Mouse (Mus musculus): ENCODE data around the gene Cebpa.

Gene Cebpa

DNA sequence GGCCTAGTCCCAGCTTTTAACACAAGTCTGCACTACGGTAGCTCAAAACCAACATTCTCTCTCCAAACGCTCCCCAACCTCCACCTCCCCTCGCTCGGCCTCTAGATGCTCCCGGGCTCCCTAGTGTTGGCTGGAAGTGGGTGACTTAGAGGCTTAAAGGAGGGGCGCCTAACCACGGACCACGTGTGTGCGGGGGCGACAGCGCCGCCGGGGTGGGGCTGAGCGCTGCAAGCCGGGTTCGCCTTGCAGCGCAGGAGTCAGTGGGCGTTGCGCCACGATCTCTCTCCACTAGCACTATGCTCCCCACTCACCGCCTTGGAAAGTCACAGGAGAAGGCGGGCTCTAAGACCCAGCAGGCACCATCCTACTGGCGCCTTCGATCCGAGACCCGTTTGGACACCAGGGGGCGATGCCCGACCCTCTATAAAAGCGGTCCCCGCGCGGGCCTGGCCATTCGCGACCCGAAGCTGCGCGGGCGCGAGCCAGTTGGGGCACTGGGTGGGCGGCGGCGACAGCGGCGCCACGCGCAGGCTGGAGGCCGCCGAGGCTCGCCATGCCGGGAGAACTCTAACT lies at the start of gene Cebpa:
Cebpa (plus strand) TSS at position 453 of the 573 bp plus-strand sequence.
- DNase-seq (ENCODE audit: low spot score): no peak

DNA sequence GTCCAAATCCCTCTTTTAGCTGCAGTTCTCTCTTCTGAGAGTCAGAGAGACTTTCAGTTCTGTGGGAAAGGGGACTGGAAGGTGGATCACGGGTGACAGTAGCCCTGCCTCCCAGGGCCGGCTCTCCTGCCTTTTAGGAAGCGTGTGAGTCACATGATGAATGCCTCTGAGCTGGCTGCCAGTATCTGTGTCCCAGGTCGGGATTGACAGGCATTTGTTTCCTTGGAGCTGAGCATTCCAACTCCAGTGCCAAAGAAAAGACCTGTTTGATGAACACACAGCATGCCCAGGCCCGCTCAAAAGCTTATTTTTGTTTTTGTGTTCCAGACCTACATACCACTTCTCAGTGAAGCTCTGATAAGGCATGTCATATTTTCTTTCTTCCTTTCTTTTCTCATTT lies 42.4 kb upstream of the Cebpa start:
- DNase-seq (ENCODE audit: low spot score): peak; percentile 21

DNA sequence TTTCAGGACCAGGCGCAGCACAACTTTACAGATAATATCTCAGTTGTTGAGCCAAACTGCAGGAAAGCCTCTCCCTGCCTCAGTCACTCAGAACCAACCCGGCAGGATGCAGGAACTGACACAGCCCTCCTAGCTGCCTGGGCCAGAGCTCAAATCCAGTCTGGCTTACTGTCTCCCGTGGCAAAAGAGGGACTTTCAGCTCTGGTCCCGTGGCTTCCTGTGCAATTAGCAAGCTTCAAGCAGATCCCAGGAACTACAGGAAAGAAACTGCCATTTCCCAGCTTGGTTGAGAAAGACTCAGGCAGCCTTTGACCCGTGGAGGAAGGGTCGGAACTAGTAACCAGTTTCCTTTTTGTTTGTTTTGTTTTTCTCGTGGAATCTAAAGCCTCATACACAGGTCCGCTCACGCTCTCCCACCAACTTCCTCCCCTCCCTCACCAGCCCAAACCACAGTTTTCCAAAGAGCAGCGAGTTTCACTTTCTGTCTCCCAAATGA lies 38.2 kb upstream of the Cebpa start:
- DNase-seq (ENCODE audit: low spot score): peak; percentile 53

DNA sequence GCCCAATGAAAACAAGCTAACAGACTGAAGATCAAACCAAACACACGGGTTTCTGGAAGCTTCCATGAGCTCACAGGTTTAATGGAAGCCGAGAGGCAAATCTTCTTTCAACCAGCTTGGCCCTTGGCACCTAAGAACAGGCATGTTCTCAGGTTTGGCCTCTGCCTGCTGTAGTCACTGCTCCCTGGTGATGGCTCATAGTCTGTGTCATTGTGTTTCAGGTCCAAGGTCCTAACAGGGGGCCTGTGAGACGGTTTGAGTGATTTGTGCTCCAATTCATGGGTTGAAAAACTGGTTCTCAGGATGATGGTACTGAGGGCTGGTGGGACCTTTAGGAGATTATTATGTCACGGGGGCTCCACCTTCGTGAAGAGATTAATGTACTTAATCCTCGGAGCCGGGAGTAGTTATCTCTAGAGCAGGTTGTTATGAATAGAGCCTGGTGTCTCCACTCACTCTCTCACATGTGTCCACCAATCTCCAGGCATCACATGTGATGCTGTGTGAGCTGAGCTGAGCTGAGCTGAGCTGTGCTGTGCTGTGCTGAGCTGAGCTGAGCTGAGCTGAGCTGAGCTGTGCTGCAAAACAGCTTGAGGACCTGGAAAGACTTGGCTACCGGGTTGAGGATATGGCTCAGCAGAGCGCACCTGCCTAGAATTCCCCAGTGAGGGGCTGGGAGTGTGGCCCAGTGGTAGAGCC lies 37.5 kb upstream of the Cebpa start:
- DNase-seq (ENCODE audit: low spot score): peak; percentile 37

DNA sequence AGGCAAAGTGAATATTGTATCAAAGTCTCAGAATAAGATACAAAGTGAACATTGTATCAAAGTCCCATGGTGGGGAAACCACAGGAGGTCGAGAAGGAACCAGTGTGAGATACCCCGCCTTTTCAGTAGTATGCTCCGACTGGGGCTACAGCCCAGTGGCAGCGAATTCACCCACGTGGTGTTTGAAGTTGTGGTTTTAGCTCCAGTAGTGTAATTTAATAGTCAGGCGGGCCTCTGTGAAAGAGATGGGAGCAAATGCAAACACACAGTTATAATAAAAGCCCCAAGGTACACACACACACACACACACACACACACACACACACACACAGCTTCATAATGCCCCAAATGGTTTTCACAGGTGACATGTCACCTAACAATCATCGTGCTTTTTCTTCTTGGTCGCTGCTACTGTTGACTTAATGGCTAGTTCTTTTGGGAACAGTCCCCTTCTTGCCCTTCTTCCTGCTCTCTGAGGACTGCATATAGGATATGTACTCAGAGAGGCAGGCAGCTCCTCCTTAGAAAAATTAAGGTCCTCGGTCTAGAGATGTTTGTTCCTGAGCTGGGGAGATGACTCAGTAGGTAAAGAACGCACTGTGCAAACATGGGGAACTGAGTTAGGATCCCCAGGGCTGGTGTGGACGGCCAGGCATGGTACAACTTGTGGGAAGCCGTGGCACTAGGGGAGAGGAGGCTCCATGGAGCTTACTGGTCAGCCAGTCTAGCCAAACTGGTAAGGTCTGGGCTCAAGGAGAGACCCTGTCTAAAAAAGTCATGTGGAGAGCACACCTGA lies 34.3 kb upstream of the Cebpa start:
- no peak for DNase-seq (ENCODE audit: low spot score)

DNA sequence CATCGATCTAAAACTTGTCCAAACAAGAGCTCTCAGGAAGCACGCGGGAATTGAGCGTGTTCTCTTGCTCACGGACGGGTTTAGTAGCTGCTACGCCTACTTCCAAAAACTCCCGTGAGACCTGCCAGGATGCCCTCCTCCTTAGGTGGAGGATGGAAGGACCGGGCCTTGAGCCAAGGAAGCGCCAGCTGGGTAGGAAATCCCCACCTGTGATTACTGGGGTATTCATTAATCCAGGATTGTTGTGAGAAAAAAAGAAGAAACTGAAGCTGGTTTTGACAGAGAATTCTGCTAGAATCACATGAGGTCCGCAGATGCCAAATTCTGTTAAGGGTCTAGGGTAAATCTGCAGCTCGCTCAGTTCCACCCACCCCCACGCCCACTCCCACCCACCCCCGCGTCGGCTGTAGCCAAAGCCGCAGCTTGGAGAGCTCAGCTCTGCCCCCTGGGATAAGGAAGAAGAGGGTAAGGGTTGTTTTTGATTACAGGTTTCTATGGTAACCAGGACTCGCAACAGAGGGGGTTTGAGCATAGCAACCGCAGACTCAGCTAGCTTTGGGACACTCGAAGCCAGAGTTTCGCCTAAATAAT lies 32.7 kb upstream of the Cebpa start:
- peak; percentile 67 for DNase-seq (ENCODE audit: low spot score)

DNA sequence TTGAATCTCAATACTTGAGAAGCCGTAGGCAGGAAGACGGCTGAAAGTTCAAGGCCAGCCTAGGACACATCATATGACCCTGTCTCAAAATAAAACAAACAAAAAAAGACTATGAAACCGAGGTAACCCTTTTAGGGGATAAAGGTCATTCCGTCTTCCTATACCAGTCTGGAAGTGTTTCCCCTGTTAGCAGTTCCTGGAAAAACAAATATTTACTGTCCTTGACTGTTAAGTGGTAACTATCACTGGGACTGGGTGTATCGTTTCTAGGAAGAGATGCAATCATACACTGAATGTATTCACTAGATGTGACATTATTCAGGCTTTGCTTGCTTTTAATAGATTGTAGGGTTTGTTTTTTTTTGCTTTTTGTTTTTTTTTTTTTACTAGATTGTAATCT lies 28.5 kb upstream of the Cebpa start:
- no peak for DNase-seq (ENCODE audit: low spot score)

DNA sequence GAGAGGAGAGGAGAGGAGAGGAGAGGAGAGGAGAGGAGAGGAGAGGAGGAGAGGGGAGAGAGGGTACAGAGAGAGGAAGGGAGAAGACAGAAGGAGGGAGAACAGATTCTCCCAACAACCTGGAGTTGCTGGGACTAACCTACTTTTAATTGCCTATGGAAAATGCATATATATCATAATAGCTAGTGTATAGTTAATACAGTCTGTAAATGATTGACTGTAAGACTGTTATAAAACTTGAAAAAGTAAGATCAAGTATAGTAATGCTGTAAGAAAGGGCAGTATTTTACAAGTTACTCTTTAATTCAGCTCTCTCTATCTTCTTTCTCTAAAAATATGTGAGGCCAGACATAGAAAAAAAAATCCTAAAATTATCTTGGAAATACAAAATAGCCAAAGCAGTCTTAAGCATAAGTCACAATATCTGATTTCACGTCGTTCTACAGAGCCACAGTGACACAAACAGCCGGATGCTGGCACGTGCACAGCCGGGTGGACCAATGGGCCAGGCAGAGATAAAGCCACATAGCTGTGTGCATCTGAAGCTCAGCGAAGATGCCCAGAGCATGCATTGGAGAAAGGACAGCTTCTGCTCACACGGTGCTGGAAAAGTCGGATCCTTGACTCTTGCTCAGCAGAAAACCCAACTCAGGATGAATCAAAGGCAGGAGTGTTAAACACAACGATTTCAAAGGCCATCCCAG lies 24.0 kb upstream of the Cebpa start:
- no peak for DNase-seq (ENCODE audit: low spot score)

DNA sequence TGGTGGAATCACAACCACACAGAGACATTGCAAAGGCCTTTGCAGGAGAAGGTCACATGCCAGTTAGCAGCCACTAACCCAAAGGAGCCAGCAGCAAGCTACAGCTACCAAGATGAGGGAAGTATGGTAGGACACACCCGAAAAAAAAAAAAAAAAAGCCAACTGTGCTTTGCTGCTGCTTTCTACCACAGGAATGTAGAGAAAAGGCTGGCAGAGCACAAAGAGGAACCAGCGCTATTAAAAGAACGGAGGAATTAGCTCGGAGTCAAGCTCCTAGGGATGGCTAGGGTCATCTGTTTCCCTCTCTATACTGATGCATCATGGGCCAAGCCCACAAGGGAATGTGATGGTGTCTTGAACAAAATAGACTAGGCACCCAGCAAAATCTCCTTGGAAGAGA lies 20.3 kb upstream of the Cebpa start:
- no peak for DNase-seq (ENCODE audit: low spot score)

DNA sequence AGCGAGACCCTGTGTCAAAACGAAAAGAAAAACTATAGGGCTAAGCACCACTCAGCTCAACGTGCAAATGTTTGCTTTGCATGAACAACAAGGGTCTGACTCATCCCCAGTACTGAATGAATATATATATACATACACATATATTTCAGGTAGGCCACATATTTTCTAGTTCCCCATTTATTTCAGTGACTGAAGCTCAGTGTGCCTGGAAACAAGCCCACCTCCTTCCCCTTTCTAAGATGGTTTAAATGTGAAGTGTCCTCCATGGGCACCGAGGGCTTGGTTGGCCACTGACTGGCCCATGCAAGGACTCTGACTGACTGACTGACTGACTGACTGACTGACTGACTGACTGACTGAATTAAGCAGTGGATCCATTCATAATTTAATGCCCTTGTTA lies 19.6 kb upstream of the Cebpa start:
- DNase-seq (ENCODE audit: low spot score): no peak

DNA sequence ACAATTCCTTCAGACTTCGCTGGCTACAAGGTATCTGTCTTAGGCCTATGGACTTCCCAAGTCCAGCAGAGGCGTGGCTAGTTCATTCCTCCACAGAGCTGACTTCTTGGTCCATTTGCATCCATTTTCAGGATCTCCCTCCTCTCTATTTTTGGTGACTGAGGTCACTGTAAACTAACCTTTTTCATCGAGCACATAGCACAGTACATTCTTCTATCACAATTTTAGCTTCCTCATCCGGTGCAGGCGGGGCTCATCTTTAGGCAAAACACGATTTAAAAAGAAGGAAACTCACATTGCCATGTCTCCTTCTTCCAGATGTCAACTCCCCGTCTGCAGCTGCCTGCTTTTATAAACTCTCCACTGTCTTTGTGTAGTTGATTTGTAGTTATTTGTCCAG lies 12.5 kb upstream of the Cebpa start:
- no peak for DNase-seq (ENCODE audit: low spot score)

DNA sequence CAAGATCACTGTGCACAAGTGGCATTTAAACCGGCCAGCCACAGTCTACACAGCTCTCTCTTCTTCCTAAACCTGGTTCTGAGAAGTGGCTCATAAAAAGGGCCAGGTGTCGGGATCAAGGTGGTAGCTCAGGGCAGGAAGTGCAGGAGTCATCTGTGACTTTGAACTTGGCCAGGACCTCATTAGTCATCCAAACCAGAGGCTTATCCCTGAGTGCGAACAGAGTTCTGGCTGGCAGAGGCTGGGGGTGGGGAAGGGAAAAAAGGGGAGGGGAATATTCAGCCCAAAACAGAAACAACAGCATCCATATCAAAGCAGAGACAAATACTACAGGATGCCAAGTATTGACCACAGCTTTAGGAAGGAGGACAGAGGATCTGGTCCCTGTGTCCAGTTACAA lies 11.5 kb upstream of the Cebpa start:
- no peak for DNase-seq (ENCODE audit: low spot score)

DNA sequence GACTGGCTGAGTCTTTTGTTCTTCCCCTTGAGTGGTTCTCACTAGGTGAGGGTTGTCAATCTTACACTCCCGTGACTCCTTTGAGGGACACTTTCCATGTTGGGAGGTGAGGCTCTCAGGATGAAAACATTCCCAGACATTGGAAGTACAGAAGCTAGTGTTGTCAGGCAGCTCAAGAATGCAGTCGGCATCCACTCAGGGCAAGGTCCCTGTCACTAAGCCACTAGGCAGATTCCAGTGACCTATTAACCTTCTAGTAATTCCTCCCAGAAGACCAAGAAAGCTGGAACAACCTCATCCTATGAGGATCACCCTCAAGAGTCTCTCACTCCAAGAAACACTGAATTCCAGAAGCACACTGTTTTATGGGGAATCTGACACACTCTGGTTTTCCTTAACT lies 11.0 kb upstream of the Cebpa start:
- DNase-seq (ENCODE audit: low spot score): no peak

DNA sequence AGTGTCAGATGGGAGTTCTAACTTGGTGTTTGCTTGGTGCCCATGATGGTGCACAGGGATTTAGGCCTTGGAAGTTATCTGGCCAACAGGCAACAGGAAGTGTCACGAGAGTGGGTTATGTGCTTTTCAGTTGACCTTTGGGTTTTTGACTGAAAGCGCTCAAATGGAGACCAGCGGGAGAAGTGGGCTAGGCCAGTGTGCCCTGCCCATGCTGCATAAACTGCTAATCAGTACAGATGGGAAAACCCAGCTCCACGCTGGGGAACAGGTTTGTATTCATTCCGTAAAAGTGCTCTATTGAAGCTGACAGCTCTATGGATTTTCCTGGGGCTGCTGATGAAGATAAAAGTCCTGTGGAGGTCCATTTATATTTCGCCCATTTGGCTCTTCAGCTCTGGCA lies 10.4 kb upstream of the Cebpa start:
- no peak for DNase-seq (ENCODE audit: low spot score)

DNA sequence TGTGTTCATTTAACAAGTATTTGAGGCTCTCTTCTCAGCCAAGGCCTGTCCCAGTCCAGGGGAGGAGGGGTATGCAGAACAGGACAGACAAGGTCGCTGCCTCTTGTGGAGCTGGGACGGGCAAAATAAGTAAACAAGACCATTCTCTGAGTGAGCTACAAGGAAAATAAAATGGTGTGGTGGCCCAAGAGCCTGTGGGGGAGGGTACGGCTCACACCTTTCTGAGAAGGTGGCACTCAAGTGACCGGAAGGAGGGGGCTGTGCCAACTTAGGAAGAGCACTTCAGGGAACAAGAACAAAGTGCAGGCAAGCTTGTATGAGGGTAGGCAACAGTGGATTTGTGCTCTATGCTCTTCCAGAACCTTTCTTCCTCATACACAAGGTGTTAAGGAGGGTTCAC lies 6.0 kb upstream of the Cebpa start:
- DNase-seq (ENCODE audit: low spot score): no peak

DNA sequence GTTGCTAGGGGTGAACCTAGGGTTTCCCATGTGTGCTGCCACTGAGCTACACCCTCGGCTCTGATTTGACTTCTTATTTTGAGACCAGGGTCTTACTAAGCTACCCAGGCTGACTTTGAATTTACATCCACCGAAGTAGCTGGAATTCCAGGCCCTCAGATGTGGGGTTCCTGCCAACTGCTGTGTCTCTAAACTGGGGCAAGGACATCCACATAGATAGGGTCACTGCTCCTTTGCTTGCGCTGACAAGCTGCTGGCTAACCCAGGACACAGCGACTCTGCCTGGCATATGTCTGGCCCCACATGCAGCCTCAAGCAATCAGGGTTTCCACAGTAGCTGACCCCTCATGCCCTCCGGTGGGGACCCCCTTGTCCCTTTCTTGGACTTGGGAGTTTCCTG lies 5.4 kb upstream of the Cebpa start:
- no peak for DNase-seq (ENCODE audit: low spot score)

DNA sequence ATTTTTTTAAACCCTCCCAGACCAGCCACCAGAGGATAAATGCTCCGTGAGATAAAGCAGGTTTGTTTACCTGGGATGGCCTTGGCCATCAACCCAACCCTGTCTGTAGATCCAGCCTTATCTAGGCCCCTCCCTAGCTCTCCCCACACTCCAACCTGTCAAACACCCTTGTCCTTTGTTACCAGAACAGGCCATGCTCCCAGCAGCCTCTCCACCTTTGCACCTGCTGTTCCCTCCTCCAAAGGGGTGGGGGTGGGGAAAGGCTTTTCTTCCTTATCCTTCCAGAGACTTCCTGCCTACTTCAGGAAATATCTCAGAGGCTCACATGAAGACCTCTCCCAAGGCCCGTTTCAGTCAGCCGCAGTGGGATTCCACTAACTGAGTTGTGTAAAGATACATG lies 2.6 kb upstream of the Cebpa start:
- DNase-seq (ENCODE audit: low spot score): no peak

DNA sequence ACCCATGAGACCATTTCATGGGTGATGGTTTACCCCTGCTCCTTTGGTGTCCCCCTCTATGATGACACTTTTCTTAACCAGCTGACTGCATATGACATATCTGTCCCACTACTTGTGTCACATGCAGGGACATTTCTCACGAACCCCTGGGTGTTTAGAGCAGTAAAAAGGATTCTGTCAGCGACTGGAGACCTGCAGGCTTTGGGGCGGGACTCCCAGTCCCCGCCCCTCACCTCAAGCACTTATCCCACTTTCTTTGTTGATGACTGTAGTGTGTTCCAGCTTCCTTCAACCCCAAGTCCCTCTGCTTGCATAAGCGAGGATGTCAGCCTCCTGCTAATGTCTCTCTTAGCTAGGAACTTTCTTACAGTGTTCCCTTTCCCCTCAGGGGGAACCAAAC lies 2.0 kb upstream of the Cebpa start:
- DNase-seq (ENCODE audit: low spot score): no peak

DNA sequence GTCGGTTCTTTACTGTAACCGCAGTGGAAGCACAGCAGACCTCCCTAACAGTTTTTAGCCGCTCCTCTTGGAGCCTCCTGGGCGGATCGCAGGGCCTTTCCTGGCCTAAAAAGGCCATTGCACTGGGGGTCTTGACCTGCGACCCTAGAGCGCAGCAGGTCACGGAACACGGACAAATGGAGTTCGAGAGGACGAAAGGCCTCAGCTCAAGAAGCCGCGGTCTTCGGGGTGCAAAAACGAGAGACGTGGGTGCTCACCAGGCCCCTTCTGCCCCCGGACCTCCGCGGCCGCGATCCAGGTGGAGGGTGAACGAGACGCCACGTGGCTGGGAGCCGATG lies 1.4 kb upstream of the Cebpa start:
- DNase-seq (ENCODE audit: low spot score): no peak

DNA sequence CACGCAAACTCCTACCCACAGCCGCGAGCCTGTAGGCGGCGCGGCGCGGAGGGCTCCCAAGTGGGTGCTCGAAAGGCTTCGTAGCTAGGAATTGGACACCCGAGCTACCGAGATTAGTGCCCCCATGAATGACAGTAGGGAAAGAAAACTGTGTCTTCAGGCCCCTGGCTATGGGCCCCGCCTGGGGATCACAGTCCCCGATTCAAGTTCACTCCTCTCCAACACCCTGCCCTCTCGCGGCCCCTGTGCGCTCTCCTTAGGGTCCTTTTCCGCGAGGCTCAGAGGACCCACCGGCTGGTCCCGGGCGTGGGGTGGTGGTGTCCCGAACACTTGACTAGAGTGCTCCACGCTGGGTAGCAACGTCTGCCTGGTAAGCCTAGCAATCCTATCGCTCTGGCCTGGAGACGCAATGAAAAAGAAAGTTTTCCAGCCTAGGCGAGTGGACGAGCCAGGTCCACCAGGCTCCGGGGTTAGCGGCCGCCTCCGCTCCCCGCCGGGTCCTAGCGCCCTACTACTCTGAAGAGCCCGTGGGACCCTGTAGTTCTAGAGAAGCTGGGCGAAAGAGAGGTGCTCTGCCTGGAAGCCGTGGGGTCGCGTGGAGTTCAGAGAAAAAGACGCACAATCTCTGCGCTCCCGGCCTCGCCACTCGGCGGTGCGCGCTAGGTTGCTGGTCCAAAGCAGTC lies 853 bp upstream of the Cebpa start:
- no peak for DNase-seq (ENCODE audit: low spot score)

DNA sequence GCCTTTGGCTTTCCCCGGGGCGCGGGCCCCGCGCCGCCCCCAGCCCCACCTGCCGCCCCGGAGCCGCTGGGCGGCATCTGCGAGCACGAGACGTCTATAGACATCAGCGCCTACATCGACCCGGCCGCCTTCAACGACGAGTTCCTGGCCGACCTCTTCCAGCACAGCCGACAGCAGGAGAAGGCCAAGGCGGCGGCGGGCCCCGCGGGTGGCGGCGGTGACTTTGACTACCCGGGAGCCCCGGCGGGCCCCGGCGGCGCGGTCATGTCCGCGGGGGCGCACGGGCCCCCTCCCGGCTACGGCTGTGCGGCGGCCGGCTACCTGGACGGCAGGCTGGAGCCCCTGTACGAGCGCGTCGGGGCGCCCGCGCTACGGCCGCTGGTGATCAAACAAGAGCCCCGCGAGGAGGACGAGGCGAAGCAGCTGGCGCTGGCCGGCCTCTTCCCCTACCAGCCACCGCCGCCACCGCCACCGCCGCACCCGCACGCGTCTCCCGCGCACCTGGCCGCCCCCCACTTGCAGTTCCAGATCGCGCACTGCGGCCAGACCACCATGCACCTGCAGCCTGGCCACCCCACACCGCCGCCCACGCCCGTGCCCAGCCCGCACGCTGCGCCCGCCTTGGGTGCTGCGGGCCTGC lies 533 bp downstream of the Cebpa start:
- DNase-seq (ENCODE audit: low spot score): no peak

Data from MN1 (cell line).